Mouse (Mus musculus) frontal cortex, postnatal 10 days (tissue): ENCODE results near the gene Dyrk1a.

Experiments used
- DNase-seq, 2 experiments: peaks; one replicate each; pipeline ENCODE4 v3.0.0; 2022; ENCODE audit warnings: low spot score in 2 of 2, mixed read lengths in 1 of 2

The Dyrk1a gene

GRCm38 (mm10) chr16:94569229-94570176 lies at the start of gene Dyrk1a:
TSS of gene Dyrk1a (plus strand) at chr16:94570010.
- peak; percentile 98 to 99 for DNase-seq

- no peak for DNase-seq
These were observed 46.0 kb upstream of the Dyrk1a start for GRCm38 (mm10) chr16:94523594-94524377.

- no peak for DNase-seq
These were observed 45.1 kb upstream of the Dyrk1a start for GRCm38 (mm10) chr16:94524691-94525090.

GRCm38 (mm10) chr16:94525955-94526343 lies 43.9 kb upstream of the Dyrk1a start:
- no peak for DNase-seq

- DNase-seq, result peak; percentile 96
These were observed 43.3 kb upstream of the Dyrk1a start, which contains the start of gene Vps26c for GRCm38 (mm10) chr16:94526344-94527151. TSS of gene Vps26c (minus strand) at chr16:94526830.

- no peak for DNase-seq
These were observed 42.7 kb upstream of the Dyrk1a start for GRCm38 (mm10) chr16:94527152-94527534.

GRCm38 (mm10) chr16:94527546-94527945 lies 42.3 kb upstream of the Dyrk1a start:
- no peak for DNase-seq

- no peak for DNase-seq
These were observed 38.5 kb upstream of the Dyrk1a start for GRCm38 (mm10) chr16:94531268-94531667.

GRCm38 (mm10) chr16:94533679-94534078 lies 36.1 kb upstream of the Dyrk1a start:
- no peak for DNase-seq

- DNase-seq, result no peak
These were observed 34.1 kb upstream of the Dyrk1a start for GRCm38 (mm10) chr16:94535716-94536115.

GRCm38 (mm10) chr16:94536417-94537158 lies 33.2 kb upstream of the Dyrk1a start:
- no peak for DNase-seq

- DNase-seq, result no peak
These were observed 32.7 kb upstream of the Dyrk1a start for GRCm38 (mm10) chr16:94537159-94537527.

GRCm38 (mm10) chr16:94540140-94540539 lies 29.7 kb upstream of the Dyrk1a start:
- DNase-seq, result no peak

GRCm38 (mm10) chr16:94542898-94543297 lies 26.9 kb upstream of the Dyrk1a start:
- DNase-seq, result no peak

- no peak for DNase-seq
These were observed 25.2 kb upstream of the Dyrk1a start for GRCm38 (mm10) chr16:94544540-94545105.

- DNase-seq, result no peak
These were observed 23.8 kb upstream of the Dyrk1a start for GRCm38 (mm10) chr16:94545781-94546562.

GRCm38 (mm10) chr16:94549813-94550212 lies 20.0 kb upstream of the Dyrk1a start:
- DNase-seq, result no peak

- no peak for DNase-seq
These were observed 17.9 kb upstream of the Dyrk1a start for GRCm38 (mm10) chr16:94551934-94552333.

- DNase-seq, result no peak
These were observed 14.5 kb upstream of the Dyrk1a start for GRCm38 (mm10) chr16:94555346-94555745.

GRCm38 (mm10) chr16:94556228-94556627 lies 13.6 kb upstream of the Dyrk1a start:
- DNase-seq, result no peak
